Mouse (Mus musculus) brain, adult 2 months (tissue): ENCODE data around the gene Srf.

Source experiments
- DNase-seq: peaks from one replicate; pipeline ENCODE4 v3.0.0; 2011; ENCODE audit warnings: low read depth, low spot score

The Srf gene

GRCm38 (mm10) chr17:46556584-46556945, 590 bp upstream of the Srf start:
- DNase-seq, result no peak

GRCm38 (mm10) chr17:46554977-46555672, 850 bp downstream of the Srf start:
- DNase-seq, result peak; percentile 32

DNA sequence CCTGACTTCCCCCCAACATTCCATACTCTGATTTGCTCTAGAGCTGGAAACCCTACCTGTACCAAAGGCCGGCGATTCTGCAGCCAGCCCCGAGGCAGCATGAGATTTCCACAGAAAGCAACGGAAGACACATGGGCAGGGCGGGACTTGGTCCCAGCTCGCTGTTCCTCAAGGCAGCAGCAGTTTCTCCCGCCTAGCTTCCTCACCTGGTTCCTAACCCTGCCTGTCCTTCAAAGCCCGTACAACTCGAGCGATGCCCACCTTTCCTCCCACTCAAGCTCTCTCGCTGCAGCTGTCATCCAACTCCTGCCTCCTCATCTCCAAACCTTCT, 1.4 kb downstream of the Srf start:
- DNase-seq, result peak; percentile 77

GRCm38 (mm10) chr17:46553926-46554325, 2.0 kb downstream of the Srf start:
- DNase-seq, result no peak

DNA sequence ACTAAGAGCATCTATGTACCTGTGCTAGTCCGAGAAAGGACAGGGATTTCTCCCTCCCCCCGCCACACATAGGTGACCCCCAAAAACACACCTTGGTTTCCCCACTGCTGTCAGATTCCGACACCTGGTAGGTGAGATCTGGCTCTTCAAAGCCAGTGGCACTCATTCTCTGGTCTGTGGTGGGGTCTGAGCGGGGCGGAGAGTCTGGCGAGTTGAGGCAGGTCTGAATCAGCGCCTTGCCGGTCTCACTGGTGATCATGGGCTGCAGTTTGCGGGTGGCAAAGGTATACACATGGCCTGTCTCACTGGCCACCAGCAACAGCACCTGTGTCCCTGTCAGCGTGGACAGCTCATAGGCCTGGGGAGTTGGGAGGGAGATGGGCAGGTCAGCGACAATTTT, 2.5 kb downstream of the Srf start:
- DNase-seq, result no peak

DNA sequence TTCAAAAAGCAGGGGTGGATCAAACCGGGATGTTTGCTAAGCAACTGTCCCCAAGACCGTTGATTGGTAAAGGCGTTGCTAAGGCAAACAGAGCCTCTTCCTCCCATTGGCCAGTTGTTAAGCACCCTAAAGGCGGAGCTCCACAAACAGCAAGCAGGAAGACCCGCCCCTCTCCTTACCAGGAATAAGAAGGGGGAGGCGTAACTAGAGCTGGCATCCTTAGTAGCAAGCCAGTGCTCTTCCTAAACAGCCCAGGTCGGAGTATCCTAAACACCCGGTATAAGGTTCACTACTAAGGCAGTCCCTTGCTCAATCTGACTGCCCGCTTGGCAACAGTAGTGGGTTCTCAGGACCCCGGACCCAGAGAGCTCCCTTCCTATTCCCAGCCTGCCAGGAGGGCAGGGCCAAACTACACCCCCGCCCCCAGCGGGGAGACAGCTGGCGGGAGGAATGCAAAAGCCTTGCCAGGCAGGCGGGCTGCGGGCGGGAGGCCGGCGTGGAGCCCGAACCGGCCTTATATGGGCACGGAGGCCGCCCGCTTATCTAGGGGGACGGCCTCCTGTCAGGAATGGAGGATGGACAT, 3.0 kb downstream of the Srf start:
- DNase-seq, result peak; percentile 99

- no peak for DNase-seq
Measured at GRCm38 (mm10) chr17:46552151-46552550, 3.8 kb downstream of the Srf start.

GRCm38 (mm10) chr17:46551369-46551768, 4.6 kb downstream of the Srf start:
- no peak for DNase-seq

- DNase-seq, result no peak
Measured at GRCm38 (mm10) chr17:46550904-46551303, 5.1 kb downstream of the Srf start.

GRCm38 (mm10) chr17:46549642-46550041, 6.3 kb downstream of the Srf start:
- no peak for DNase-seq

GRCm38 (mm10) chr17:46549193-46549592, 6.8 kb downstream of the Srf start:
- peak; percentile 59 for DNase-seq

GRCm38 (mm10) chr17:46548741-46549140, 7.2 kb downstream of the Srf start:
- DNase-seq, result no peak

DNA sequence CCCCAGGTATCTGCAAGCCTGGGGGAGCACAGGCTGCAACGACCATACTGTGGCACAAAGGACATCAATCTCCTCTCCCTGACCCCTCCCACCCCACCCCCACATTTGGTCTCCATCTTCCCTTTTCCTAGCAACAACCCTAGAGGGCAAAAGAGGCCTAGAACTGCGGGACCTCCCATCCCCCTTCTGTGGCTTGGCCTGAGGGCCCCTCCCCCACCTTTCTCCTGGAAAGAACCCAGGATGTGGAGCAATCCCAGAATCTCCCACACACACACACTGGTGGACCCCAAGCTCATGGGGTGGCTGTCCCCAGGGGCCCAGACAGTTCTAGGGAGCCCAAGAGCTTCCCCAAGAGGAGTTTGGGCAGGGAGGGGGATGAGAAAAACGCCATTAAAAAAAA, 8.1 kb downstream of the Srf start:
- DNase-seq, result no peak

DNA sequence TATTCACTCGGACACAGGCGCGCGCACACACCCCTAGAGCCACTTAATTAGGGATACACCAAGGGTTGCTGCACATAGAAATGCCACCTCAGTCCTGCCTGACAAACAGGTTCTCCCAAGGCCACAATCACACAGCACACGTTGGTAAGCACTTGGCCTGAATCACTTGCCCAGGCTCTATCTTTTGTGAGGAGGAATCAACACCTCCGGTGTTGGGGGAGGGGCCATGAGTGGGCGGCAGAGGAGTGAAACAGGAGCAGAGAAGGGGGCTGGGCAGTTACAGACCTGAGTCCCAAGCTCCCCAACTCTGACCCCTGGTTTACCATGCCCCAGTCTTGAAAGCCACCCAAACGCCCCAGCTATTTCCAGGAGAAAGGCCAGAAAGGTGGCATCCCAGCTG, 9.0 kb downstream of the Srf start:
- DNase-seq, result no peak

GRCm38 (mm10) chr17:46546591-46546990, 9.4 kb downstream of the Srf start:
- DNase-seq, result no peak

GRCm38 (mm10) chr17:46545813-46546564, 10.0 kb downstream of the Srf start, which contains the start of gene Cul9:
Gene Cul9, minus strand, starts transcription at chr17:46546388.
- peak; percentile 98 for DNase-seq

- peak; percentile 51 for DNase-seq
Measured at GRCm38 (mm10) chr17:46543661-46544060, 12.3 kb downstream of the Srf start.

DNA sequence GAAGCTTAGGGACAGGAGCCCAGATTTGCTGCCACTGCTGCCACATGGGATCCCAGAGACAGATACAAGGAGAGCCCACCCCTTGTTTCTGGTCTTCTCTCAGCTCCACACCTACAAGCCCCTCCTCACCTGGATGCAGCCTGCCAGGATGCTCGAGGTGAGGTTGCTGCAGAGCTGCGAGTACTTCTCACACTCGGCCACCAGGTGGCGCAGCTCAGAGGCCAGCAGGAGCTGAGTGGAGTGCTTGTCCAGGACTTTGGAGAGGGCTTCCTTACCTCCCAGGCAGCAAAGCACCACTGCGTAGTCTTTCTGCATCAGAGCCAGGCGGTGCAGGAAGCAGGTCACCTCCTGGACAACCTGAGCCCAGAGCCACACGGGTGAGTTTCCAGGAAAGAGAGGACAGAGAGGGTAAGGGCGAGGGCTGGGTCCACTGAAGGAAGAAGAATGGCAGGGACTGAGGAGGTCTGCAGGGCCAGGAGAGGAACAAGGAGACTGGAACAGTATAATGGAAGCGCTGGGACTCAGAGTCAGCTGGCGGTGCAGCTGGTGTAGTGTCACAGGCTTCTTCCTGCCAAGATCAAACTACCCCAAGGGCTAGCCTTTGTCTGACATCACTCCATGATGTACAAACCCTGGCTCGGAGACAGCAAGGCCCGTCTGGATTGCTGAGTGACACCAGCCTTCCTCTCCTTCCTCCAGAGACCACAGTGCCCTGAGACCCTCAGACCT, 30.2 kb downstream of the Srf start:
- peak; percentile 88 for DNase-seq

- DNase-seq, result no peak
Measured at GRCm38 (mm10) chr17:46525065-46525464, 30.9 kb downstream of the Srf start.

DNA sequence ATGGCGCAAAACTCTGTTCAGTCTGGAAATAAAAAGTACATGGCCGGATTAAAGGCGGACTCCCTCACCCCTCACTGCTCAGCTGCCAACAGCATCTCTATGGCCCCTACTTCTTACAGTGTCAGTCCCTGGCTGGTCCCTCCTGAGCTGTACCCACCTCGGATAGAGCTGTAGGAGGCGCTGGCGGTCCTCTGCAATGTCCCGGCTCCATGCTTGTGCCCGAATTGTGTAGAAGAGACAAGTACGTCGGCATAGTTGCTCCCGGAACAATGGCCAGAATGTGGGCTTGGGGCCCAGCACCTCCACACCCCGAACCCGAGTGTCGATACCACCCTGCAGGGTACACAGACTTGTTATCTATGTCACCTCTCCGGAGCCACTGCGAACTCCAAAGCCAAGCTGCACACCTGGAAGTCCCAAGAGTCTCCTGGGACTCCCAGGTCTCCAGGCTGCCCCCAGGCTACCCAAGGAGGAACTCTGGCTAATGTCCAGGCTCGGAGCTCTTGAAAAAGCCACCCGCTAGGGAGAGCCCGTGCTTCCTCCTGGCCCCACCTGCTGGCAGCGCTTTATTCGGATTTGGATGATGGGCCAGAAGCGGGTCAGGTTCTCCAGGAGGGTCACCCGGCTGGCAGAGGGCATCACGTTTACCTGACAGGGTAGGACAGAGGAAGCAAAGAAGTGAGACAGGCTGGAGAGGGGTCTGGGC, 33.9 kb downstream of the Srf start:
- no peak for DNase-seq

DNA sequence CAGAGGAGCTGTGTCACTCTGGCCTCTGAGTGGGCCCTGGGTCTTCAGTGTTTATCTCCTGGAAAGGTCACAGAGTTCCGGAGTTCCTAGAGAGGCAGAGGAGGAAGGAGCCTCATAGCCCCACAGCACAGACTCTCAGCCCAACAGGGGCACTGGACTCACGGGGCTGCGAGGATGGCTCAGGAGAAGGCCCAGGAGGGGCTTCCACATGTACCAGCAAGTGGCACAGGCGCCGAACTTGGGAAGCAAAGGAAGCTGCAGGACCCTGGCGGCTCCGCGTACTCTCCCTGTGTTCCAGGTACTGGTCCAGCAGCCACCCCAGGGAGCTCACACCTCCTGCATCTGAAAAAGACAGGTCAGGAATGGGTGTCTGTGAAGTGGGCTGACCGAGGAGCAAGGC, 34.8 kb downstream of the Srf start:
- no peak for DNase-seq
